Mouse (Mus musculus): ENCODE measurements around the gene Rbm47.

GRCm38 (mm10) chr5:66139634-66140295 lies 33.2 kb downstream of the Rbm47 start:
- TF ChIP-seq CTCF (IDR thresholded peaks at IDR 0.05; ENCODE audit: borderline replicate concordance, control insufficient read depth, extremely low read depth, insufficient read depth, low read length, poor library complexity), result no peak
- no peak for TF ChIP-seq POLR2A (IDR thresholded peaks at IDR 0.05; ENCODE audit: control insufficient read depth, extremely low read depth, insufficient read depth, low read length, poor library complexity)

All from thymus, adult 2 months (tissue).